Mouse (Mus musculus): ENCODE measurements around the gene Tmco1.

The Tmco1 gene

GRCm38 (mm10) chr1:167290263-167290592 lies 17.9 kb upstream of the Tmco1 start:
- no peak for DNase-seq (ENCODE audit: low read depth, low spot score)
- H3K36me3 ChIP-seq (ENCODE audit: control insufficient read depth, insufficient read depth, low read length, poor library complexity, severe bottlenecking): no peaks in the 10 kb centered on the region

GRCm38 (mm10) chr1:167291610-167292009 lies 16.6 kb upstream of the Tmco1 start:
- Histone ChIP-seq H3K27me3 (ENCODE audit: control insufficient read depth, insufficient read depth, low read length, poor library complexity, severe bottlenecking) (no peaks in the 10 kb centered on the region), H3K36me3 (ENCODE audit: control insufficient read depth, insufficient read depth, low read length, poor library complexity, severe bottlenecking) (no peaks in the 10 kb centered on the region)
- no peak for DNase-seq (ENCODE audit: low read depth, low spot score)

More at GRCm38 (mm10) chr1:167290263-167290592, 17.9 kb upstream of the Tmco1 start:
- H3K27me3 ChIP-seq (ENCODE audit: control insufficient read depth, insufficient read depth, low read length, poor library complexity, severe bottlenecking): no peaks in the 10 kb centered on the region

- no peak for DNase-seq (ENCODE audit: low read depth, low spot score)
- H3K36me3 ChIP-seq (ENCODE audit: control insufficient read depth, insufficient read depth, low read length, poor library complexity, severe bottlenecking): no peaks in the 10 kb centered on the region
- no peaks in the 10 kb centered on the region for H3K27me3 ChIP-seq (ENCODE audit: control insufficient read depth, insufficient read depth, low read length, poor library complexity, severe bottlenecking)
Measured at GRCm38 (mm10) chr1:167292447-167292846, 15.7 kb upstream of the Tmco1 start.

- Histone ChIP-seq H3K27me3 (ENCODE audit: control insufficient read depth, insufficient read depth, low read length, poor library complexity, severe bottlenecking) (no peaks in the 10 kb centered on the region), H3K36me3 (ENCODE audit: control insufficient read depth, insufficient read depth, low read length, poor library complexity, severe bottlenecking) (no peaks in the 10 kb centered on the region)
- DNase-seq (ENCODE audit: low read depth, low spot score): no peak
Measured at GRCm38 (mm10) chr1:167295679-167296402, 12.3 kb upstream of the Tmco1 start.

- Histone ChIP-seq H3K27me3 (ENCODE audit: control insufficient read depth, insufficient read depth, low read length, poor library complexity, severe bottlenecking) (no peaks in the 10 kb centered on the region; the same call in 1 of the 2 replicates), H3K36me3 (ENCODE audit: control insufficient read depth, insufficient read depth, low read length, poor library complexity, severe bottlenecking) (no peaks in the 10 kb centered on the region)
- no peak for DNase-seq (ENCODE audit: low read depth, low spot score)
Measured at GRCm38 (mm10) chr1:167300122-167300521, 8.1 kb upstream of the Tmco1 start.

- no peak for DNase-seq (ENCODE audit: low read depth, low spot score)
- Histone ChIP-seq H3K36me3 (ENCODE audit: control insufficient read depth, insufficient read depth, low read length, poor library complexity, severe bottlenecking) (no peaks in the 10 kb centered on the region), H3K27me3 (ENCODE audit: control insufficient read depth, insufficient read depth, low read length, poor library complexity, severe bottlenecking) (no peaks in the 10 kb centered on the region; the same call in 1 of the 2 replicates)
Measured at GRCm38 (mm10) chr1:167305501-167306137, 2.6 kb upstream of the Tmco1 start.

GRCm38 (mm10) chr1:167306451-167307240 lies 1.5 kb upstream of the Tmco1 start:
- no peaks in the 10 kb centered on the region; the same call in 1 of the 2 replicates for H3K27me3 ChIP-seq (ENCODE audit: control insufficient read depth, insufficient read depth, low read length, poor library complexity, severe bottlenecking)
- peak; percentile 77 for DNase-seq (ENCODE audit: low read depth, low spot score)
- H3K36me3 ChIP-seq (ENCODE audit: control insufficient read depth, insufficient read depth, low read length, poor library complexity, severe bottlenecking): no peaks in the 10 kb centered on the region

GRCm38 (mm10) chr1:167307674-167308073 lies 504 bp upstream of the Tmco1 start:
- no peaks in the 10 kb centered on the region; the same call in 1 of the 2 replicates for H3K36me3 ChIP-seq (ENCODE audit: control insufficient read depth, insufficient read depth, low read length, poor library complexity, severe bottlenecking)
- H3K27me3 ChIP-seq (ENCODE audit: control insufficient read depth, insufficient read depth, low read length, poor library complexity, severe bottlenecking): no peaks in the 10 kb centered on the region; the same call in 1 of the 2 replicates
- peak; percentile 9 for DNase-seq (ENCODE audit: low read depth, low spot score)

- DNase-seq (ENCODE audit: low read depth, low spot score): no peak
- no peaks in the 10 kb centered on the region; the same call in 1 of the 2 replicates for H3K36me3 ChIP-seq (ENCODE audit: control insufficient read depth, insufficient read depth, low read length, poor library complexity, severe bottlenecking)
- H3K27me3 ChIP-seq (ENCODE audit: control insufficient read depth, insufficient read depth, low read length, poor library complexity, severe bottlenecking): no peaks in the 10 kb centered on the region
Measured at GRCm38 (mm10) chr1:167312367-167312766, 4.2 kb downstream of the Tmco1 start.

- Histone ChIP-seq H3K36me3 (ENCODE audit: control insufficient read depth, insufficient read depth, low read length, poor library complexity, severe bottlenecking) (peaks cover 2% of the 10 kb centered on the region; the same call in 1 of the 2 replicates), H3K27me3 (ENCODE audit: control insufficient read depth, insufficient read depth, low read length, poor library complexity, severe bottlenecking) (no peaks in the 10 kb centered on the region)
- DNase-seq (ENCODE audit: low read depth, low spot score): no peak
Measured at GRCm38 (mm10) chr1:167313220-167313619, 5.0 kb downstream of the Tmco1 start.

- Histone ChIP-seq H3K27me3 (ENCODE audit: control insufficient read depth, insufficient read depth, low read length, poor library complexity, severe bottlenecking) (no peaks in the 10 kb centered on the region), H3K36me3 (ENCODE audit: control insufficient read depth, insufficient read depth, low read length, poor library complexity, severe bottlenecking) (peaks cover 6% of the 10 kb centered on the region; the same call in 1 of the 2 replicates)
- DNase-seq (ENCODE audit: low read depth, low spot score): no peak
Measured at GRCm38 (mm10) chr1:167321691-167322090, 13.5 kb downstream of the Tmco1 start.

- Histone ChIP-seq H3K36me3 (ENCODE audit: control insufficient read depth, insufficient read depth, low read length, poor library complexity, severe bottlenecking) (peaks cover 13% of the 10 kb centered on the region), H3K27me3 (ENCODE audit: control insufficient read depth, insufficient read depth, low read length, poor library complexity, severe bottlenecking) (no peaks in the 10 kb centered on the region)
- no peak for DNase-seq (ENCODE audit: low read depth, low spot score)
Measured at GRCm38 (mm10) chr1:167328776-167329175, 20.6 kb downstream of the Tmco1 start.

GRCm38 (mm10) chr1:167331106-167331505 lies 22.9 kb downstream of the Tmco1 start:
- DNase-seq (ENCODE audit: low read depth, low spot score): no peak
- Histone ChIP-seq H3K27me3 (ENCODE audit: control insufficient read depth, insufficient read depth, low read length, poor library complexity, severe bottlenecking) (no peaks in the 10 kb centered on the region), H3K36me3 (ENCODE audit: control insufficient read depth, insufficient read depth, low read length, poor library complexity, severe bottlenecking) (peaks cover 11% of the 10 kb centered on the region)

- peaks cover 2% of the 10 kb centered on the region; the same call in 1 of the 2 replicates for H3K36me3 ChIP-seq (ENCODE audit: control insufficient read depth, insufficient read depth, low read length, poor library complexity, severe bottlenecking)
- DNase-seq (ENCODE audit: low read depth, low spot score): no peak
- H3K27me3 ChIP-seq (ENCODE audit: control insufficient read depth, insufficient read depth, low read length, poor library complexity, severe bottlenecking): no peaks in the 10 kb centered on the region
Measured at GRCm38 (mm10) chr1:167336398-167336797, 28.2 kb downstream of the Tmco1 start.
